Mouse (Mus musculus) megakaryocyte, adult 5-6 weeks (primary cell): ENCODE results near the gene Capn15. TPM values are rescaled to one million over a fixed set of nuclear protein-coding genes. Genes with fewer than 3 reads are reported as not detected.

ENCODE experiments used
- ATAC-seq: 2 replicates; pipeline ENCODE4 v1.8.0; 2016; ENCODE audit warnings: mild to moderate bottlenecking, inconsistent platforms; ENCODE audit not compliant: poor library complexity, severe bottlenecking
- total RNA-seq, 2 experiments: library from RNA; stranded (forward) in 1 of 2; stranded (reverse) in 1 of 2; fragments of 153-499, 151-499 nt in 1 of 2; fragments of 221-1000, 200-1000 nt in 1 of 2; gene quantifications; 2 replicates each; pipeline versions ENCODE4 v1.2.3 to v1.2.4; 2015 to 2017

Capn15 gene
- total RNA-seq, 2 experiments from 2014 or later: 3.7 to 10.4 TPM

DNA sequence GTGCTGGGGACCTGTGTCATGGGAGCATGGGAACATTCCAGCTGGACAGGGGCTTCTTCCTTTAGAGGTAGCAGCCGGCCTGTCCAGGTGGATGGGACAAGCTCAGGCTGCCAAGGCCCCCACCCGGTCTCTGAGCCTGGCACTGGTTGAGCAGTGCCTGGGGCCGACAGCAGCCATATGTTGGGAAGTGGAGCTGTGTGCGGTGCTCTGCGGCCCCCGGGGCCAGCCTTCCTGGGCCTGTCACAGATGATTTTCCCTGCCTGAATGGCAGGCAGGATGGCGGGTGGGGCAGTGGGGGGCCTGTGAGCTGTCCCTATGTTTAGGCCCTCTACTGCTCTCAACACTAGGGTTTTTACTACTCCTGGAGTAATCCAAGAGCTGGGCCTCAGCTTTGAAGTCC lies 29.4 kb downstream of the Capn15 start:
- no peak for ATAC-seq

DNA sequence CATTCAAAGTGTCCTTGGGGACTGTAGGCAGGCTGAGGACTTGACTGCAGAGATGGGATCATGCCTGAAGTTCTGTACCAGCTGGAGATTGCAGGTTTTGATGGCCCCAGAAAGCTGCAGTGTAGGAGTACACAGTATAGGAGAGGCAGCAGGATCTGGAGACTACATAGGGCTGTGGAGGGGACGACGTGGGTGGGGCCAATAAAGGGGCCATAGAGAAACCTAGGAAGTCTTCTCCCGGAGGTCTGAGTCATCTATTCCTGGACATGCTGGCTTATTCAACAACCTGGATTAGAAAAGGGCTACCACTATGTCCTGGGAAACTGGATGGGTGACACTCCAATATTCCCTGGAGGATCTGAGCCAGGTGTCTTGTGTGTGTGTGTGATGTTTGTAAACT lies 29.9 kb downstream of the Capn15 start:
- no peak for ATAC-seq

- ATAC-seq: no peak
Observed at GRCm38 (mm10) chr17:25954671-25955070, 30.9 kb downstream of the Capn15 start.

DNA sequence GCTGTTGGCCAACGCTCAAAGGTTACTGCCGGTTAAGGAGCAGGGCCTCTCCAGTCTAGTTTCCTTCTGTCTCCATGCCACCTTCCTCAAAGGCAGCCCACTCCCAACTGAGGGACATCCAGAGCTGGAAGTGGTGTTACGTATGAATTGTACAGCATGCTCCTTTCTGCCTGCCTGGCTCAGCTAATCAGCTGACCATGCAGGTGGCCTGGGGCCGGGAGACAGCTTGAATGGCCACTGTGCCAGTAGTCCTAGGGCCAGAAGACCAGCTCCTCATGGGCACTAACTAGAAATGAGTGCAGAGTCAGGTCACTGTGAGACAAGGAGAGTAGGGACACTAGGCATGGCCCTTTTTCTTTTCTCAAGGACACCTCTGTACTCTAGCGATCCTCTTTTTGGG lies 32.4 kb downstream of the Capn15 start:
- ATAC-seq: no peak

- no peak for ATAC-seq
Observed at GRCm38 (mm10) chr17:25951803-25952623, 33.6 kb downstream of the Capn15 start, which contains the start of gene A930017K11Rik. Gene A930017K11Rik, minus strand, starts transcription at chr17:25952565.

DNA sequence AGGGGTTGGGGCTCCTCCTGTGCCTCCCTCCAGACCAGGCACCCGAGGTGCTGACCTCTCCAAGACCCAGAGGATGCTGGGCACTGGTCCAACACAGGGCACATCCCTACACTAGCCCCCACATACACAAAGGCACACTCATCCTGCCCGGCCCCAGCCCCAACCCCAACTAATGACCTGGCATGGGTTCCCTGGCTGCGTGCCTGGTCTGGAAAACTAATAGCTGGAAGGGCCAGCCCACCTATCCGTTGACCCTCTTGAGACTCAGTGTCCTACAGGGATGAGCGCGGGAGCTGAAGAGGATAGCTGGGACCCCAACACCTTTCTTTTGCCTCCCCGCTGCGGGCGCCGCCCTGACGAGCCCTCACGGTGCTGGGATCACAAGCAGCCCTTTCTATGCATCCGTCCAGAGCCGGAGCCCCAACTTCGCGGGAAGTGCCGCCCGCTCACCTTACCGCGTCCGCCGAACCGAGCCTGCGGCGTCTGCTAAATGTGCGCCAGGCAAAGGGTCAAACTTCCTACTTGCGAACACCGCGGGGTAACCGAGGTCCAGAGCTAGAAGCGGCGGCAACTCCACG lies 34.3 kb downstream of the Capn15 start:
- no peak for ATAC-seq

- ATAC-seq: no peak
Observed at GRCm38 (mm10) chr17:25950706-25951105, 34.9 kb downstream of the Capn15 start.

GRCm38 (mm10) chr17:25949981-25950380 lies 35.6 kb downstream of the Capn15 start:
- no peak for ATAC-seq

DNA sequence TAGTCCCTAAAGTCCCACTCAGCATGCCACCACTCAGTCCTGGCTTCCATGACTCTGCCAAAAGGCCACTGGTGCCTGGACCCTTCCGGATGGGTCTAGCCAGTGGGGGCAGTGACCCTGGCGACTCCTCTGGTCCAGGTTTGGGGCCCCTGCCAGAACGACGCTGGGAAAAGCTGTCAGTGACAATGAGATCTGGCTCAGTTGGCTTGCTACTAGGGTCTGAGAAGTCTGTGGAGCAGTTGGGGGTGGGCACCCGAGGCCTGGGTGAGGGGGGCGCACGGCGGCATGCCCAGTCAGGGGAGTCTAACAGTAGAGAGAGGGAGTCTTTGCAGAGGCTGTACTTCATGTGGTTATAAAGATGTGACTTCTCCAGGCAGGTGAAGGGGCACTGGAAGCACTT lies 37.5 kb downstream of the Capn15 start:
- no peak for ATAC-seq

- ATAC-seq: no peak
Observed at GRCm38 (mm10) chr17:25947576-25947975, 38.0 kb downstream of the Capn15 start.

DNA sequence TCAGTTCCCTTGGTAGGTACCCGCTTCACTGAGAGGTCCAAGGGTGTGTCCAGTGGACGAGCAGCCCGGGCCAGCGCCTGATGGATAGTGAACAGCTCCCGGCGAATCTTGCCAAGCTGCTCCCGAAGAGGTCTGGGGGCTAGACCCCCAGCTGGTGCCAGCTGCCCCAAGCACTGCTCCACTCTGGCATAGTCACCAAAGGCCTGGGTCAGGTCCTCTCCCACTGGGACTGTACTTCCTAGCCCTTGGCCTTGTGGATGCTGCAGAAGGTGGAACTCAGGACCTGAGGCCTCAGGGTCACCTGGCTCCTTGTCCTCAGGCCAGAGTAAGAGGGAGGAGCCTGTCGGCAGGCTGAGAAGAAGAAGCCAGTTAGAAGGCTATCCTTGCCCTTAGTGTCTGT lies 38.7 kb downstream of the Capn15 start:
- ATAC-seq: no peak

DNA sequence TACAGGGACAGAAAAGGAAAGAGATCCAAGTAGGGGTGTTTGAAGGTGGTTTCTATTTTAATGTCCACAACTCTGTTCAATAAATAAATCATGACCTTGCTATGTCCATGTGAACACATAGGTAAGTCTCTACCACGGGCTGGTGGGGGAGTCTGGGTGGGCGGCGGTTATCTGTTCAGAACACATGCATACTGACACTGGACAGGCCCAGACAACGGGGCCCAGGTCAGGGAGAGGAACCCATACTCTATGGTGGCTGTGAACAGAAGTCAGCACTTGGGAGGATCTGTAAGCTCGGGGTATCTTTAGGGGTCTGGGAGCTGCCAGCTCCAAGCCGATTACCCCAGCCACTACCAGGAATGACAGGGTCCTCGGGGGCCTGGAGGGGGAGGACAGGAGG lies 39.2 kb downstream of the Capn15 start:
- ATAC-seq: no peak

DNA sequence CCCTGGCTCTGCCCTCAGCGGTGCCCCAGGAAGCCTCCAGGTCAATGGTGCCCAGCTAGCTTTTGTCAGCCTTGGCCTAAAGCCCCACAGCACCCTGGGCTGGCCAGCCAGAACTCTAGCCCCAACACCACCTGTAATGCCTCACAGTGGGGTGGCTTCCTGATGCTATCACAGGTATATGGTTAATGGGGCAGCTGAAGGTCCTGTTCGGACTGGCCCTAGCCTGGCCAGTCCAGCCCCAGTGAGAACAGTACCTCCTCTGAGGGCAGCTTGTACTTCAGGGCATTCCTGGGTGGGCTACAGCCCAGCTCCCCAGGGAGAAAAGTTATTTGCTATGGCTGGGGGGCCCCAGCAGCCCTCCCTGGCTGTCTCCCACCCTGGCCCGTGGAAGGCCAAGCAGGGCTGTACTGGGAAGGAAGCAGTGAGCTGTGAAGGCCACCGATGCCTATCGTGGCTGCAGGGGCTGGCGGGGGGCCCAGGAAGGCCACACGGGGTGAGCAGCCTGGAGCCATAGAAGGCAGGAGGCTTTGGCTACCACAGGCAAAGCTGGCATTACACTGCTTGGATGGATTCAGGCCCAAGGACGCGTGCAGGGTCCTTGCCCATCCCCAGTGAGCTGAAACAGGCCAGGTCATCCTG lies 40.0 kb downstream of the Capn15 start:
- ATAC-seq: no peak

DNA sequence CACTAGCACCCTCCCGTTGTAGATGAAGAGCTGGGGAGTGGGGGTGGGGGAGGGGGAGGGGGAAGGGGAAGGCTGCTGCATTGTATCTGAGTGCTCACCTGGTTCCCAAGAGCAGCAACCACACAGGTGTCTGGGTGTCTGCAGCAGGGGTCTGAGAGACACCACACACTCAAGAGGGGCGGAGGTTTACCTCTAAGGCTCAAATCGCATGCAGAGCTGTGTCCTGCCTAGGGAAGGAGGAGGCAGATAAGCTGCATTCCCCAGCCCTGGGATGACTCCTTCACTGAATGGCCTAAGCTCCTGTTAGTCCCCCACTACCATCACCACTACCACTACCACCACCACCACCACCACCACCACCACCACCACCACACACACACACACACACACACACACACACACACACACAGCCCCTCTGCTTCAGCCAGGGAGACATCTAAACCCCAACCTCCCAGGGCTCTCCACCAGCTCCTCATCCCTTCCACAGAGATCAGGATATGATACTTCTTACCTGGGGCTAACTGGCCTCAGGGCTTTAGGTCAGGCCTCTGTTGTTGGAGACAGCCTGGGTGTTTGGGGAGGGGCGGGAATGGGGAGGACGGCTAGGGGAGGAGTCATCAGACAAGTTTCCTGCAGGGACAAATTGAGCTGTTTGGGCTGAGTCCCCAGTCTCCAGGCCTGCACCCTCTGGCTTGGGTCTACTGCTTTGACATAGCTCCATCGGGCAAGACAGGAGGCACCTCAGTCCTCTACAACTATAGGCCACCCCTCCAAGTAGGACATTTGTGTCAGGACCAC lies 41.0 kb downstream of the Capn15 start, which contains the start of the genes Pigq and Nhlrc4:
Pigq (minus strand) TSS at position 571 of the 798 bp plus-strand sequence.
Nhlrc4 (minus strand) TSS at position 596 of the 798 bp plus-strand sequence.
- ATAC-seq: no peak

DNA sequence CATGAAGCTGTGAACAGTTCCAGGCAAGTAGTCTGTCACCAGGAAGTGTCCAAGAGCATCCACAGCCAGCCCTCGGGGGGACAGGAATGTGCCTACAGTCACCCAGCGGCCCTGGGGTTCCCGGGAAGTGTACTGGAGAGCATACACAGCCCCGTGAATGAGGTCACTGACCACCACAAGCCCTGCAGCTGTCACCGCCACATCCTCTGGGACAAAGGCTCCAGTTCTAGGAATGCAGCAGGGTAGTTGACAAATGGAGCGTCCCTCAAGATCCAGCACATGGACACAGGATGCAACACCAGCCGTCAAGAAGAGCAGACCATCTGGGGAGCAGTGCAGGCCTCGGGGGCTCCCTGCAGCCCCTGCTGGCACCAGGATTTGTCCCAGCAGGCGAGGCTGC lies 41.8 kb downstream of the Capn15 start:
- no peak for ATAC-seq

- no peak for ATAC-seq
Observed at GRCm38 (mm10) chr17:25943221-25943620, 42.4 kb downstream of the Capn15 start.

DNA sequence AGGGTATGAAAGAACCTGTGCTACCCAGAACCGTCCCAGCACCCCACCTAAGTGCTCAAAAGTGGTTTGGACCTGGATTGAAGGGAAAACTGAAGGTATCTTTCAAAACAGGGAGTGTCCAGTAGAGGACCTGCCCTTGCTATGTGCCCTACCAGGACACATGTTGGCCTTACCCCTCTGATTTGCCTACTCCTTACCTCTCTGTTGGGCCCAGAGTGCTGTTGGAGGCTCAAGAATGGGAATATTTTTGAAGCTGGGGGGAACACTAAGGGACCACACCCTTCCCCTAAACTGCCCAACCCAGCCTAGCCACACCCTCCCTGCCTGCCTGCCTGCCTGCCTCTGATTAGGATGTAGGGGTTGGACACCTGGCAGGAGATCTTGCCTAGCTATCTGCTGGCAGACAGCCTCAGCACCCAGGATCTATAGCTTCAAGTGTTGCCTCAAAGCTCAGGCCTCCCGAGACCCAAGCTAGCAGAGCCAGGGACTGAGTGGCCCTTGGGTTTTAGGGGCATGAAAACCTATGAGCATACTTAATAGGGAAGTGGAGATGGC lies 42.9 kb downstream of the Capn15 start:
- peak; percentile 55 for ATAC-seq

DNA sequence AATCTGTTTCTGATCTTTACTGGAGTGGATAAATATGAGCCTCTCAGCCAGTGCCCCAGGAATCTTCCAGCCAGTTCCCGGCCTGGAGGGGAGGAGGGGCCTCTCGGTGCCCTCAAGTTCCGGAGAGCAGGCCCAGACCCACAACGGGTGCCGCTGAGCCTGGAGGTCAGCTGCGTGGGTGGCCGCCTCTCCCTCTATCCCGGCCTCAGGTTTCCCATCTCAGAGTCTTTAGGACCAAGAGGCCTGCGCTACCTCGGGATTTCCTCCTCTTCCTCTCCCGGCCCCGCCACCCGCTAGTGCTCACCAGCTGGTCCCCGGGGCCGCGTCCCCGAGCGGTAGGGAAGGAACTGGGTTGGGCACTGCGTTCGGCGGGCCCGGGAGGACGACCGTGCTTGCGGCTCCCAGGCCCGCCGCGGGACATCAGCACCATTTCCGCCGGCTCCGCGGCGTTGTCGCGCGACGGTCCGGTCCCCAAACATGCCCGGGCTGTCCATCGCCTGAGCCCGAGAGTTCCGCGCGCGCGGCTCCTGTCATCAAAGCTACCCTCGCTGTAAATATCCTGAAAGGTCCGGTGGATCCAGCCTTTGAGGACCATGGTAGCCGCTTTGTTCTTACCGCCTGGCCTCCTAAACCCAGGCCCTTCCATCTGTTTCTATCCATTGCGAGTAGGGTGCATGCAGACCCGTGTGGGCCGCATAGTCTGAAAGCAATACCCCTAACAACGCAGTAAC lies 43.9 kb downstream of the Capn15 start:
- peak; percentile 82 for ATAC-seq

DNA sequence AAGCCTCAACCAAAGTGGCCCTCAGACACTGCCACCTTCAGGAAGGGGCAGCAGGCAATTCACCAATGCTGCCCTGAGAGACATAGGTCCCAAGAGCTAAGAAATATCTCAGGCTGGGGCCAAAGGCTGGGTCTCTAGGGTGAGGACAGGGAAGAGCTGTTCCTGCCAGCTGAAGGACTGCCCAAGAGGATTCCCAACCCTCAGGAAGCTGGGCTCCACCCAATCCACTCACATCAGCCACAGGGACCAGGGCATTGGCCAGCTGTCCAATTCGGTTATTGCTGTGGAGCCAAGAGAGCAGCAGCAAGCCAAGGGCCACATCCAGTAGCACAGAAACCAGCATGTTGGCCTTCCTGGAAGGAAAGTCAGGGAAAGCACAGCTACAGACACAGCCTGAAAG lies 51.1 kb downstream of the Capn15 start:
- ATAC-seq: no peak

- no peak for ATAC-seq
Observed at GRCm38 (mm10) chr17:25925348-25925747, 60.2 kb downstream of the Capn15 start.
